Mouse (Mus musculus): ENCODE data around the gene Acap2.

DNA sequence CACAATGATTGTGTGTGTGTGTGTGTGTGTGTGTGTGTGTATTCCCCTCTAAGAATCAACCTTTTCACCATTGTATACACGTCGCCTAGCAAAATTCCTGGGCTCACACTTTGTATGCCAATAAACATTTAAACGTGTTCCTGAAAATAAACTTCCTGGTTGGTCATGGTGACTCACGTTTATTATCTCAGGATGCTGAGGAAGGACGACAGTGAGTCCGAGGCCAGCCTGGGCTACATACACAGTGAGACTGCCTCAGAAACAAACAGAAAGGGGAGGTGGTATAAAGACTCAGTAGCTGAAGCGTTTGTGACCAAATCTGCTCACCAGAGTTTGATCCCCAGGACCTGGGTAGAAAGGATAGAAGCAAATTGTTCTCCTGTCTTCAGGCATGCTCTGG lies 46.4 kb upstream of the Acap2 start:
- no peak for TF ChIP-seq GATA1 (IDR thresholded peaks at IDR 0.05; ENCODE audit: borderline replicate concordance, low read length)
- TF ChIP-seq FLI1 (IDR thresholded peaks at IDR 0.05; ENCODE audit: low read length), result no peak

All from megakaryocyte, embryonic 14.5 days (primary cell).